Mouse (Mus musculus): ENCODE data around the gene Actg1.

GRCm38 (mm10) chr11:120307132-120307413 is 41.3 kb downstream of the Actg1 start:
- no peak for TF ChIP-seq CTCF (IDR thresholded peaks at IDR 0.05; ENCODE audit: insufficient read depth, low read depth, low read length)
- no peak for TF ChIP-seq POLR2A (IDR thresholded peaks at IDR 0.05; ENCODE audit: insufficient read depth, low read depth, low read length)
